Mouse (Mus musculus) heart, postnatal 14 days (tissue): ENCODE data around the gene Schip1. TPM values are rescaled to one million over a fixed set of nuclear protein-coding genes. Genes with fewer than 3 reads are reported as not detected.

ENCODE experiments used
- DNase-seq, 2 experiments: peaks; one replicate each; pipeline ENCODE4 v3.0.0; 2021 to 2022
- intact Hi-C: fragments of 180-260 bp; cut with DNase I; formaldehyde crosslinking; loops from one replicate; pipeline ENCODE4 v1.15.1; 2025
- total RNA-seq, 2 experiments: library from RNA; stranded (reverse); gene quantifications; 2 replicates each; pipeline ENCODE4 v1.2.3; 2021

Gene Schip1
- total RNA-seq, 2 experiments from 2014 or later: 199 to 209 TPM

DNA sequence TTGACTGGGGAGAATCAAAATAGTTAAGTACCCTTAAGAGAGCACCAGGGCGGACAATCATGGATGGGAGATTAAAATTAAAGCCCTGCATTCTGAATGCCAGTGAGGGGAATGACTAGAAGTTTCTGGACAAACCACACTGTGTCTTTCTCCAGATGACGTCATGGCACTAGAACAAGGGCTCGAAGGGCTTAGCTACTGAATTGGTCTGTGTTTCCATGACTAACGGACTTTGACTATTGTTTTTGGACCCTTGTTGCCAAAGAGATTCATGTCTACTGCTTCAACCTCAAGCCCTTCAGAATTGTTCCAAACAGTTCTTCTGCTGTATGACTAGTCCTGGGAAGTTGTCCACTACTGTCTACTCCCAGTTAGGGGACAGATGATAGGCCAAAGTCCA, 467.3 kb downstream of the Schip1 start:
- intact Hi-C loops: no loop called here
- DNase-seq: no peak

DNA sequence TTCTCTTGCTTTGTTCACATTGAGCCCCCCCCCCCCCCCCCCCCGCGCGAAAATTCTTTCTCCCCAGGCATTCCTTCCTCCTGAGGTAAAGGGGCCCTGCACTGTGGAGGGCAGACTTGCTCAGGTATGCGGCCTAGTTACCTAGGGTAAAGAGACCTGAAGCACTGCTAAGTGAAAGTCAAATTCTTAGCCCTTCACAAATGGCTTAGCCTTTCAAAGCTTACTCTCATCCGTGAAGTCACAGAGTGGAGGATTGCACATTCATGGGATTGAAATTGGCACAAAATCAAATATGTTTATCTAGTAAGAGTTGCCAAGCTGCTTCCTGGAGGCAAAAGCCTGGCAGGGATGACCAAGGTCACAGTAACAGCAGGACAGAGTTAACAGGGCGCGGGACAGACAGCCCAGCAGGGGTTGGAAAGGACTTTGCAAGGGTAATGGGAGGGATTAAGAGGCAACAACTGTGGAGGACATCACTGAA, 470.0 kb downstream of the Schip1 start:
- DNase-seq: peak; percentile 22 to 44
- intact Hi-C loops: no loop called here

DNA sequence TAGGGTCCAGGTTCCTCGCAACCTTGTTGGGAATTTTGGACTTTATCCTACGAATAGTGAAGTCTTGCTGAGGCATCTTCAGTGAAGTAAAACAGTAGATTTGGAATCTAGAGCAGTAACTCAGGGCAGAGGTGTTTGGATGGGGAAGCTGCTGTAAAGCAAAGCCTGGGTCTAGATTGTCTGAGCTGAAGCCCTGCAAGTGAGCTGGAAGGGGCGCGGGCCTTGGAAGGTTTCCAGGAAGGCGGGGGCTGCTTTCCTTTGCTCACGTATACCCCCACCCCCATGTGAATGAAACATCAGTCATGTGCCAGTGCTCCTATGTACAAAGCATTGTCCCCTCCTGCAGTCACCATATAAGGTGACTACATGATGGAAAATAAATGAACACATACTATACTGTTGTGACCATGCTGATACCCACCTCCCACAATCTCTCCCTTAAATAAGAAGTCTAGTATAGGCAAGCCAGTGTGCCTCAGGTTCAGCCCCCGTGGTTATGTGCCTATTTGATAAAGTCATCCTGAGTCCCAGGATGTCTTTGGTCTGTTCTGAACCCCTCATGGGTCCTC, 470.6 kb downstream of the Schip1 start:
- intact Hi-C loops: no loop called here
- DNase-seq: no peak

DNA sequence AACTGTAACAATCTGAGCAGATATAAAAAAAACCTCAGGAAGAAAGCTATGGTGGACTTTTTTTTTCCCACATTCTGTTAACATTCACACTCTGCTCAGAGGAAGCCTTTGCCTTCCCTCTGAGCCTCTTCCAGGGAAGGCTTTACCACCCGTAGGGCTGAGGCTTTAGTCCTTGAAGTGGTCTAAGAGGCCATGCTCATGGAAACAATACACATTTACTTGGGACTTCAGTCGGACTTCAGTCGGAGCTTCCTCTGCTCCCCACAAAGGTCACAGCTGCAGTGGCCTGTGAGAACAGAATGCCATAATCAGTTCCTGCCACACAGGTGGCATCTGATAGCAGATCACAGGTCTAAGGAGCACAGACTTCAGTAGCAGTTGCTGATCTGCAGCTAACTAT, 471.5 kb downstream of the Schip1 start:
- DNase-seq: no peak
- intact Hi-C loops: no loop called here

DNA sequence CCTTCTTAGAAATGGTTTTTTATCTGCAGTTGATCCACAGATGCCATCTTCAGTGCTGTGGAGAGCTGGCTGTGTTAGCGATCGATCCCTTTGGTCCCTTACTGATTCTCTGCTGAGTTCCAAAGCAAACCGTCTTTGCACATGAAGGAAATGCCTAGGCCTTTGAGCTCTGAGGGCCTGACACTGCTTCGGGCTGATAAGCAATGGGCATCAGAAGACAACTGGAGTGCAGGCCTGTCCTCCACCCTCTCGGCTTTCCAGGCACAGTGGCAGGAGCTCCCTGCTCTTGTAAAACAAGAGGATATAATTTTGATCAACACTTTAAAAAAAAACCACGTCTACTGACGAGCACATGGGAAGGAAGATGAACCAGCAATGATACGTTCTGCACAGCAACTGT, 477.1 kb downstream of the Schip1 start:
- intact Hi-C loops: loop anchor here (2.0 to 10.0 kb wide), 4 partner anchors 47 to 485 kb away; no protein-coding TSS in a partner anchor

DNA sequence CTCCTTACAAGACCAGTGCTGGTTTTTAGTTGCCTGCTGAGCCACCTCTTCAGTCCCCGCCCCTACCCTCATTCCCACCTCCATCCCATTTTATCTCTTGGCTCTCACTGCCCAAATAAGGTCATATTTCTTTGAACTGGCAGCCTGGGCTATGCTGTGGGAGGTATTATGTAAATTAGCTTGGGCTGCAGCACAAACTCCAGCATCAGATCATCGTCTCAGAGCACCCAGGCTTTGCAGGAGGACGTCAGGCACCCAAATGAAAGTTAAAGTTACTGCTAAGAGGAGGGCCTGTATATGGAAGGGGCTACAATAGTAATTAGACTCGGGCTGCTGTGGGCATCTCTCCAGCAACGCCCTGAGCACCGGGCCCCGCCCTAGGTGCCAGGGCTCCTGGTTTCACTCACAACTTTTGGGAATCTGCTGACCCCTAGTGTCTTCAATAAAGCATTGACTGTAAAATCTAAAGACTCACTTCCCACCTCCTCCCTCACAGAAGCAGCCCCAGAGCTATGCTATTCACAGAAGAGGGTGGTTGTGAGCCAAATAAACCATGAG, 478.4 kb downstream of the Schip1 start:
- intact Hi-C loops: loop anchor here (2.0 to 10.0 kb wide), 4 partner anchors 48 to 486 kb away; no protein-coding TSS in a partner anchor
- peak; percentile 66 to 71 for DNase-seq

More for the DNA sequence above, 477.1 kb downstream of the Schip1 start:
- no peak for DNase-seq

DNA sequence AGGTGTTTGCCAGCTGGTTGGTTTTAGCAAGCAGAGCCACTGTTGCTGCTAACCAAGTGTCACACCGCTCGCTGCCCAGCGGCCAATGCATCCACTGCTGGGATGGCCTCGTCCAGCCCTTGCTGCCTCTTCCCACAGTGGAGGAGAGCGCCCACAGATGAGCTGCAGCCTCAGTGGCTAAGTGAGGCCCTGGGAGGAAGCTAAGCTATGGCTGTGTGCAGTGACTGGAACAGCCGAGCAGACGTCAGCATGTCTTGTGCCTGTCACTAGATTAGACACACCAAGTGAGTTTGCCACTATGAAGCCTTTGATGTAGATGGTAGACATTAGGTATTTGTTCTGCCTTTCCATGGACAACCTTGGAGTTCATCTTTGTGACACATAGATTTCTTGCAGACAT, 480.2 kb downstream of the Schip1 start:
- intact Hi-C loops: loop anchor here (5.0 to 10.0 kb wide), 2 partner anchors 78 to 170 kb away; no protein-coding TSS in a partner anchor
- DNase-seq: no peak

DNA sequence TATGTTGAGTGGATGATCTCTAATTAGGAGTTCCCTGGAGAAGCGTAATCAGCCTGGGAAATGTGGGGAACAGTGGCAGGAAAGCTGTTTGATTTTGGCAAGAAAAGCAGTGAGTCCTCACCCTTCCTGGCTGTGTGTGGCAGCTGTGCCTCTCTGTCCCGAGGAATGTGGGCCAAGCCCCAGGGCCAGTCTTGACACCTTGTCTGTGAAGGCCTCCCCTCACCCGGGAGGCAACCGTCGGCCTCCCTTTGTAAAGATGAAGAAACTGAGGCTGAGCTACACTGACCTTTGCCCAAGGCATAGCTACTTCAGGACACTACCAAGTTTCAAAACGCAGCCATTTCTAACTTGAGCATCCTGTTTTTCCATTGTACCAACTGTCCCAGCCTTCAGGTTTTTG, 481.3 kb downstream of the Schip1 start:
- intact Hi-C loops: loop anchor here (10.0 kb wide), 1 partner anchor 171 kb away; no protein-coding TSS in a partner anchor
- no peak for DNase-seq

DNA sequence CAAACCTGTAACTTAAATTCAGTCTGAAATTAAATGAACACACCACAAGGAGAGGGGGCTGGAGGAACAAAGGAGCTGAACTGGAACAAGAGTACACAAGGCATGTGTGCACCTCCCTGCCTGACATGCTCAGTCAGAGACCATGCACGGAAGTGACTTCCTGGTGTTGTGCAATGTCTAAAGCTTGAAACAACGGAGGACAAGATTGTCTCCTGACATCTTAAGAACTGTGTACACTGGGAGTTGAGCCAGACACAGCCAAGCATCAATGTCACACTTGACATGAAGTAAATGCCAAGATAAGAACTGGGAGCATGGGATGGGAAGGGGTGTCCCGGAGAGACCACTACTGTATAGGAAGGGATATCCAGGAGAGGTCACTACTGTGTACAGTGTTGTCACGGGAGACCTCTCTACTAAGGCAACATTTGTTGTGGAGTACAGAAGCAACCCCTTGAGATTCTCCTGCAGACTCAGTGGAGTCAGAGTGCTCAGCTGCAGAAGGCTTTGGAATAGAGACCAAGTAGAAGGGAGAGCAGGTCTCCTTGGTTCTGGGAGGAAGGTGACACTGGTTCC, 490.6 kb downstream of the Schip1 start:
- no peak for DNase-seq
- intact Hi-C loops: no loop called here

DNA sequence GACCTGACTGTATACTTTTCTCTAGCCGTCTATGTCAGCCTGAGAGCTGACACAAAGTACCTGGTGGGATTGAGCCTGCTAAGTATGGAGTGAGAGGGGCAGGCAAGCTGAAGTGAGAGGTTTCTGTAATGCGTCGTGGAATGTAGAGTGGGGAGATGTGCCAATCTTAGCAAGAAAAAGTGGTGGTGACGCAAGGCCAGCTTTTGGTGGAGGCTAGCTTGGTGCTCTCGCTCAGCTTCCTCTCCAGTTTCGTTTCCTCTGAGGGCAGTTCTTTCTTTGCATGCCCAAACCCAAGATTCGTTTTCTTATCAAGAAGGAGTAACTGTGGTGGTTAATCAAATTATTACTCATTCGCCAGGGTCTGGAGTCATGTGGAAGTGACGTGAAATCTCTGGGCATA, 492.3 kb downstream of the Schip1 start:
- DNase-seq: no peak
- intact Hi-C loops: no loop called here

DNA sequence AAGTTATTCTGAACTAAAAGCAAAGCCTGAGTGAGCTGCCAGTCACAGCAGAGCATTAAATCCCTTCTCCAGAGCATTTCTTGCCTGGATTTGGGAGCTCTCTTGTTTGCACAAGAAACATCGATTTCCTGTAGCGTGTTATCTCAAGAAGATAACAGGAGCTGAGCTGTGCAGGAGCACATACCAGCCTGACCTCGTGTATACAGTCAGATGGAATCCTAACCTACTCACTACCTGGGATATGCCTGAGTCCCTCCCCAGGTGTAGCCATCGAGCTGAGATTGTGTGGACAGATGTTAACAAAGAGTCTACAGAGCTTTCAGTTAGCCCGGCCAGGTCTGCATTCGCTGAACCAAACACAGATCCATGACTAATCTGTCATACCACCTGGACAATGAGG, 494.1 kb downstream of the Schip1 start:
- no peak for DNase-seq
- intact Hi-C loops: no loop called here

DNA sequence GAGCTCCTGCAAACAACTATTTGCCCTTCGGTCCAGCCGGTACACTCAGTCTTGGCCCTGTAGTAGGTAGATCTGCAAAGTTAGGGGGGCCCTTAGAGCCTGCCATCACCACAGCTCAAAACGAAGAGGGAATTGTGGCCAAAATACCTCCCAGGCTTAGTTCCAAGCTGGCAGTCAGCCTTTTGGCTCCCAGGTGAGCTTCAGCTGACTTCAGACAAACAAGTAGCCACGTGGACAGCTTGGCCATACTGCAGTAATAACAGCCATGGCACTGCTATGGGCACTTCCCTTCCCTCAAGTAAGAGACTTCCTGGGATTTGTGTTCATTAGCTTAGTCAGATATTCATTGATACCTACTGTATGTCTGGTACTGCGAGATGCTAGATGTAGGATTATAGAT, 495.5 kb downstream of the Schip1 start:
- DNase-seq: peak; percentile 58 to 78
- intact Hi-C loops: loop anchor here (5.0 kb wide), 2 partner anchors 47 to 152 kb away; no protein-coding TSS in a partner anchor

DNA sequence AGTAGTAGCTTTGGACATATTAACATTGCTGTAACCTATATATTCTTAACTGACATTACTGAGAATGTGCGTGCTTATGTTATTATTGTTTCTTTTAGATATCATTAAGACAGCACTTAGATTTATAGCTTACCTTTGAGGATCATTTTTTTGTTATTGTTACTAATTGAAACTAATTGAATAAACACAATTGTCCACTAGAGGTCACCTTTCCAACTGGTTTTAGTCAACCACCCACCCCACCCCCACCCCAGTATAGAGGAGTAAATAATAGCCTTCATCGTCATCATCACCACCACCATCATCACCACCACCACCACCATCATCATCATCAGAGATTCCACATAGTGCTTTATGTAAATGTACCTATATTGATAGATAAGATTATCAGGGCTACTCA, 498.2 kb downstream of the Schip1 start:
- DNase-seq: no peak
- intact Hi-C loops: loop anchor here (5.0 kb wide), 2 partner anchors 44 to 149 kb away; no protein-coding TSS in a partner anchor

DNA sequence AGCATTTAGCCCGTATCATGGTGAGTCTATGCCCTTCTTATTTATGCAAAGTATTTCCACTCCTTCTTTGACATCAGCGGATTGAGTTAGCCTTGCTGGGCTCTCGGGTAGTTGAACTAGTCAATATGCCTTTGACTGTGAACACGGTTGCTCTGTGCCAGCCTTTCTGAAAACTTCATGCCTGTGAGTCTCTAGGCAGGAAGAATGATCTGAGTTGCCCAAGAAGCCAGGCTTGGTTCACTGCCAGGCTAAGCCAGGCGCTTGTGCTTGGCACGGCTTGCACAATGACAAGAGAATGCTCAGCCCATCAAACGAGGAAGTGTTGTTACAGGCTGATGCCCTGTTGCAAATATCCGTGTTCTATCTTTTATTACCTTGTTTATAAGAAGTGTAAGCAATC, 499.3 kb downstream of the Schip1 start:
- intact Hi-C loops: loop anchor here (5.0 kb wide), 2 partner anchors 43 to 148 kb away; no protein-coding TSS in a partner anchor
- DNase-seq: peak; percentile 39 to 62

DNA sequence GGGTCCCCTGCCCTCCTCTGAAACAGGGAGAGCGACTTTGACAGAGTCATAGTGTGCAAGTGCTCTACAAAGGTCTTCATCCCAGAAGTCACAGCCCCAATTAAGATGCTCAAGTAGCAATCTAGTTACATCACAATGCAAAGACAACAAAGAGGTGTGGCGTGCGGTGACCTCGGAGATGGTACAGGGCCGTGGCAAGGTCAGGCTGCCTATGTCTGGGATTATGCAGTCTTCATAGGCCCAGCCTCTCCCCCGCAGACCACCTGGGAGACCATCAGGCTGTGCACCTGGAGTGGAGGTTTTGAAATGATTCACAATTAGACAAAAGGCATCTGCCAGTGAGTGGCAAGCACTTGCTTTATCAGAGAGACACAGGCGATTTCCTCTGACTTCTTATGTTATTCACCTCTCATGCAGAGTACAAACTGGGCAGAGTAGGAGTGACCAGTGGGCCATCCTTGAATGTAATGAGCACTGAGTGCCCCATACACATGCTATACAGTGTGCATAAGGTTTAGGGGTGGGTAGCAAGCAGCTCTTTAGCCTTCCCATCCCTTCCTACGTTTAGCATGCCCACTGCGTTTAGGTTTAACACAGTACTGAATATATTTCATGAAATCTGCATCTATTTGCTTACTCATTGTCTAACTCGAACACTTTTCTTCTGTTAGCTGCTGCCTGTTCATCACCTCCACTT, 500.5 kb downstream of the Schip1 start:
- DNase-seq: no peak
- intact Hi-C loops: loop anchor here (5.0 kb wide), 2 partner anchors 42 to 147 kb away; no protein-coding TSS in a partner anchor

DNA sequence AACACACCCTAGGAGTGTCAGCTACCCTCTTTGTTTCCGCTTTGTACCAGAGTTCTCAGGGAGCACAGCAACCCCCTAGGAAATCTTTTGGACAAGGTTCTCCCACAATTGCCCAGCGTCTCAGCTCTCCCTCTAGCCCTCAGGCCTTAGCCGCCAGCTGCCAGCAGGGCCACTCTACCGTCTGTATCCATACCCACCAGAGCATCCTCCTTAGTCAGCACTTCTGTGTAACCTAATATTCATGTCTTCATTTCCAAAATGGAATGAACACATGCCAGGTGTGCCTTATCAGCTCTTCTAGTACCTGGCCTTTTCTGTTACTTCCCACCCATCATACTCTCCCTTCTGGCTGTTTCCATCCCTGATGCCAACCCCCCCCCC, 501.1 kb downstream of the Schip1 start:
- intact Hi-C loops: no loop called here
- no peak for DNase-seq

DNA sequence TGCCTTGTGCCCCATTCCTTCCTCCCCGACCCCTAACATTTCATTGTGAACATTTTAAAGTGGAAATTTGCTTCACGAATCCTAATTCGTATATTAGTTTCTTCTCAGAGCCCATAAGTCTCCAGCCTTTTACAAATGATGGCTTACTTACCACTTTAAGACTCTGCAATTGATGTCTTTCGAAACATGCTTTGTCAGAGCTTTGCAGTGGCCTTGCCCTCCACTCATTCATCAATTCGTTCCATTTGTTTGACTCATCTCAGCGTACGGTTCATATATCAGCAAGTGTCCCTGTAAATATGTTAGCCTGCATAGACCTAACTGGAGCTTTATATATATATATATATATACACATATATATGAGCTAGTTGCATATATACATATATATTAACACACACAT, 503.0 kb downstream of the Schip1 start:
- intact Hi-C loops: no loop called here
- no peak for DNase-seq

DNA sequence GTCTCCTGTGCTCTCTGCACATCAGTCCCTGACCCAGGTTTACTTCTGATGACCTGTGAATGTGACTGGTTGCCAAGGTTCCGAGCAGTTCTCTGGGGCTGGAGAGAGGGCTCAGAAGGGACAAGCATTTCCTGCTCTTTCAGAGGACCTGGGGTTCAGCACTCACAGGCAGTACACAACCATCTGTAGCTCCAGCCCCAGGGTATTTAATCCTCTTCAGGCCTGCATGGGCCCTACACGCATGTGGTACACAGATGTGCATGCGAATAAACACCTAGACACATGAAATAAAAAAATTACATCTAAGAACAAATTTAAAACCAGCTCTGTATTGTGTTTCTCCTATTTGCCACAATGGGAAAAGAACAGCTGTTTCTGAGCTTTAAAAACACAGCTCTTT, 503.5 kb downstream of the Schip1 start:
- intact Hi-C loops: no loop called here
- DNase-seq: no peak

DNA sequence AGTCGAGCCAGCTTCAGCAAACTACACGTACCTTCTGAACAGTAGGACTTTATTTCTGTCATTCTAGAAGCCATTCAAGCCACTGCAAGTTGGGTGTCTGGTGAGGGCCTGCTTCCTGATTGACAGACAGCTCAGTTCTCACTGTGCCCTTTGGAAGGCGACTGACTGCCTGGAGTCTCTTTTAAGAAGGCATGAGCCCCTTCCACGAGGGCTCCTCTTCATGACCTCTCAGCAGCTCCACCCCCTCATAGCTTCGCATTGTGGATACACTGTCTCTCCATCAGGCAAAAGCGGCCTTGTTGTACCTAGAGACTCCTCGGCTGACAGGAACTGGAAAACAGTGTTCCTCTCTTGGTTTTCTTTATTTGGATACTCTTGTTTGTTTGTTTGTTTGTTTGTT, 504.1 kb downstream of the Schip1 start:
- no peak for DNase-seq
- intact Hi-C loops: no loop called here

DNA sequence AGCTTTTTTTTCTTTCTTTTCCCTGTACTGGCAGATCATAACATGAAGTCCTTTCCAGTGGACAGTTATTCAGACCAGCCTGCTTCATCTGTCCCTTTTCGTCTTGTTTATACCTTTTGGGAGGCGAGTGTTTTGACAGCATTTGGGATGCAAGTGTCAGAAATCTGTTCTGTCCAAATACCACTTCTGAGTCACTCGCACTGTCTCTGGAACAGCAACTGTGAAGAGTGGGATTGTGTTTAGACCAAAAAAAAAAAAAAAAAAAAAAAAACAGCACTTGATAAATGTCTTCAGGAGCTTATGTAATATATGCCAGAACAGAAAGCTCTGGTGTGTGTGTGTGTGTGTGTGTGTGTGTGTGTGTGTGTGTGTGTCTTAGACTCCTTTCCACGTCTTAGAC, 505.7 kb downstream of the Schip1 start:
- no peak for DNase-seq
- intact Hi-C loops: no loop called here
